Mouse (Mus musculus) embryonic facial prominence, embryonic 11.5 days (tissue): ENCODE measurements at regions not wholly inside any gene's neighbourhood (a gene's known extent, or its start where the extent isn't known, plus 50 kb on each side); places are given as distances from the start of the nearest gene placed in this dataset.

ENCODE experiments used
- ATAC-seq: fragments of 200-750 bp; cut with Nextera tagmentation; replicated peaks from 2 replicates; pipeline ENCODE4 v1.8.0; 2017; ENCODE audit warnings: low read depth; ENCODE audit not compliant: insufficient number of reproducible peaks, low FRiP score, low TSS enrichment
- DNase-seq: peaks from one replicate; pipeline ENCODE4 v3.0.0-alpha.2; 2015; ENCODE audit warnings: low spot score
- H3K27ac ChIP-seq: fragments of 300-500 bp; sonication (generic); replicated peaks from 2 replicates; pipeline ENCODE4 v1.5.1; 2014; ENCODE audit warnings: mild to moderate bottlenecking, low read depth, low read length, control low read depth
- H3K27me3 ChIP-seq: fragments of 300-500 bp; sonication (generic); 2 replicates; pipeline ENCODE4 v1.6.1; 2014; ENCODE audit warnings: mild to moderate bottlenecking, low read length, moderate library complexity, mixed read lengths; ENCODE audit not compliant: control insufficient read depth, insufficient read depth
- H3K36me3 ChIP-seq: fragments of 300-500 bp; sonication (generic); replicated peaks from 2 replicates; pipeline ENCODE4 v1.6.1; 2014; ENCODE audit warnings: low read depth, mild to moderate bottlenecking, low read length, moderate library complexity, mixed read lengths; ENCODE audit not compliant: control insufficient read depth, insufficient read depth
- H3K4me1 ChIP-seq: fragments of 300-500 bp; sonication (generic); 2 replicates; pipeline ENCODE4 v1.6.1; 2014; ENCODE audit warnings: low read length, mixed read lengths; ENCODE audit not compliant: control insufficient read depth, insufficient read depth
- H3K4me2 ChIP-seq: fragments of 300-500 bp; sonication (generic); 2 replicates; pipeline ENCODE4 v1.6.1; 2014; ENCODE audit warnings: low read depth, mild to moderate bottlenecking, control low read depth, low read length, moderate library complexity
- H3K4me3 ChIP-seq: fragments of 300-500 bp; sonication (generic); 2 replicates; pipeline ENCODE4 v1.5.1; 2014; ENCODE audit warnings: low read depth, low read length, control low read depth
- H3K9ac ChIP-seq: fragments of 300-500 bp; sonication (generic); replicated peaks from 2 replicates; pipeline ENCODE4 v1.6.1; 2014; ENCODE audit warnings: mild to moderate bottlenecking, control low read depth, low read length
- H3K9me3 ChIP-seq: fragments of 300-500 bp; sonication (generic); replicated peaks from 2 replicates; pipeline ENCODE4 v1.6.1; 2016; ENCODE audit warnings: mild to moderate bottlenecking, low read length, inconsistent platforms, mixed read lengths; ENCODE audit not compliant: control insufficient read depth
- WGBS: fragments of 180-500 bp; shearing (Covaris S2); extraction: QIAGEN DNeasy Blood & Tissue Kit; methylation state at CpG from one replicate; pipeline ENCODE4 v1.1.7; 2014; 5-methylcytosine and 5-hydroxymethylcytosine counted together

- WGBS = 93% methylated on average over 3 of the region's 3 CpGs
- no peak overlapping the region for H3K9ac ChIP-seq
- H3K4me2 ChIP-seq = no peak overlapping the region
- H3K27me3 ChIP-seq = no peaks in the 10 kb centered on the region
- no peak overlapping the region for H3K4me3 ChIP-seq
- H3K4me1 ChIP-seq = no peaks in the 10 kb centered on the region
- DNase-seq (no peak), ATAC-seq (no peak)
- H3K36me3 ChIP-seq = no peaks in the 10 kb centered on the region
- H3K27ac ChIP-seq = no peak overlapping the region
- no peaks in the 10 kb centered on the region for H3K9me3 ChIP-seq
Measured at GRCm38 (mm10) chr10:43764581-43764980, 137.0 kb downstream of the Qrsl1 start.

- no peak for ATAC-seq
Measured at GRCm38 (mm10) chr10:43765275-43765674, 136.3 kb downstream of the Qrsl1 start.

GRCm38 (mm10) chr10:43765829-43766486 lies 135.6 kb downstream of the Qrsl1 start:
- ATAC-seq (no peak), DNase-seq (no peak)
- Histone ChIP-seq H3K4me2 (no peak overlapping the region), H3K4me1 (no peaks in the 10 kb centered on the region), H3K4me3 (no peak overlapping the region), H3K27ac (no peak overlapping the region), H3K36me3 (no peaks in the 10 kb centered on the region), H3K27me3 (no peaks in the 10 kb centered on the region), H3K9ac (no peak overlapping the region), H3K9me3 (no peaks in the 10 kb centered on the region)
- 70% methylated on average over 11 of the region's 11 CpGs for WGBS

More at GRCm38 (mm10) chr10:43765275-43765674, 136.3 kb downstream of the Qrsl1 start:
- 78% methylated on average over 1 of the region's 1 CpGs for WGBS
- H3K4me1 ChIP-seq = no peaks in the 10 kb centered on the region
- no peak overlapping the region for H3K4me2 ChIP-seq
- no peaks in the 10 kb centered on the region for H3K36me3 ChIP-seq
- no peak overlapping the region for H3K4me3 ChIP-seq
- H3K27me3 ChIP-seq = no peaks in the 10 kb centered on the region
- no peak overlapping the region for H3K27ac ChIP-seq
- H3K9ac ChIP-seq = no peak overlapping the region
- no peaks in the 10 kb centered on the region for H3K9me3 ChIP-seq
- DNase-seq = no peak

GRCm38 (mm10) chr10:43767961-43768726 lies 133.4 kb downstream of the Qrsl1 start:
- H3K36me3 ChIP-seq = no peaks in the 10 kb centered on the region
- no peak overlapping the region for H3K27ac ChIP-seq
- H3K9me3 ChIP-seq = no peaks in the 10 kb centered on the region
- H3K27me3 ChIP-seq = no peaks in the 10 kb centered on the region
- no peaks in the 10 kb centered on the region for H3K4me1 ChIP-seq
- no peak for ATAC-seq
- no peak overlapping the region for H3K4me3 ChIP-seq
- 83% methylated on average over 16 of the region's 16 CpGs for WGBS
- no peak overlapping the region for H3K9ac ChIP-seq
- H3K4me2 ChIP-seq = no peak overlapping the region
- DNase-seq = no peak

GRCm38 (mm10) chr10:43769026-43769425 lies 132.5 kb downstream of the Qrsl1 start:
- Histone ChIP-seq H3K36me3 (no peaks in the 10 kb centered on the region), H3K27ac (no peak overlapping the region), H3K4me3 (no peak overlapping the region), H3K9me3 (no peaks in the 10 kb centered on the region), H3K9ac (no peak overlapping the region), H3K4me1 (no peaks in the 10 kb centered on the region), H3K27me3 (no peaks in the 10 kb centered on the region), H3K4me2 (no peak overlapping the region)
- DNase-seq (no peak), ATAC-seq (no peak)
- 82% methylated on average over 3 of the region's 3 CpGs for WGBS

- H3K4me2 ChIP-seq = no peak overlapping the region
- no peak overlapping the region for H3K27ac ChIP-seq
- no peaks in the 10 kb centered on the region for H3K9me3 ChIP-seq
- no peak overlapping the region for H3K9ac ChIP-seq
- DNase-seq (no peak), ATAC-seq (no peak)
- H3K4me3 ChIP-seq = no peak overlapping the region
- no peaks in the 10 kb centered on the region for H3K4me1 ChIP-seq
- H3K27me3 ChIP-seq = no peaks in the 10 kb centered on the region
- 81% methylated on average over 1 of the region's 1 CpGs for WGBS
- no peaks in the 10 kb centered on the region for H3K36me3 ChIP-seq
Measured at GRCm38 (mm10) chr10:43775807-43776206, 125.7 kb downstream of the Qrsl1 start.

- WGBS = 87% methylated on average over 28 of the region's 28 CpGs
- Histone ChIP-seq H3K4me1 (no peaks in the 10 kb centered on the region), H3K9ac (no peak overlapping the region), H3K36me3 (no peaks in the 10 kb centered on the region), H3K27ac (no peak overlapping the region), H3K9me3 (no peaks in the 10 kb centered on the region), H3K4me3 (no peak overlapping the region), H3K27me3 (no peaks in the 10 kb centered on the region), H3K4me2 (no peak overlapping the region)
- no peak for ATAC-seq
- no peak for DNase-seq
Measured at GRCm38 (mm10) chr10:43777612-43778600, 123.6 kb downstream of the Qrsl1 start.
